Mouse (Mus musculus): ENCODE results near the gene Pde2a.
"Not testable (repeated sequence)": the region's sequence is repeated elsewhere in the genome, so short reads cannot be mapped to it uniquely, and the experiment has no call there.

DNA sequence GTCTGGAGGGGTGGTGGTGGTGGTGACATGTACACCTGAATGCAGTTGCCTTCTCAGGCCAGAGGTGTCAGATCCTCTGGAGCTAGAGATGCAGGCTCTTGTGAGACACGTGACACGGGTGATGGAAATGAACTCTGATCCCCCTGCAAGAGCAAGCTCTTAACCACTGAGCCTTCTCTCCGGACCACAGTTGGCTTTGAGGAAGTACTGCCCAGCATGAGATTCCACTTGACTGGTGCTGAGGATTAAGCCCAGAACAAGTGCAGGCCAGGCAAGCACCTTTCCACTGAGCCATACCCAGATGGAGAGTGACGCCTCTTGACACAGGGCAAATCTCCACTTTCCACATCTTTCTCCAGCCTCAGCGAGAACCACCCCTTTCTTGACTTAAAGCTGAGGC lies 137.9 kb downstream of the Pde2a start:
- not testable (repeated sequence) for TF ChIP-seq CTCF (IDR thresholded peaks at IDR 0.05); POLR2A (IDR thresholded peaks at IDR 0.05; ENCODE audit: insufficient read depth, low read depth, low read length)
